Mouse (Mus musculus): ENCODE results near the gene Zglp1. TPM values are rescaled to one million over a fixed set of nuclear protein-coding genes. Genes with fewer than 3 reads are reported as not detected.

Gene Zglp1
- polyA plus RNA-seq, 1 experiment, result not detected

DNA sequence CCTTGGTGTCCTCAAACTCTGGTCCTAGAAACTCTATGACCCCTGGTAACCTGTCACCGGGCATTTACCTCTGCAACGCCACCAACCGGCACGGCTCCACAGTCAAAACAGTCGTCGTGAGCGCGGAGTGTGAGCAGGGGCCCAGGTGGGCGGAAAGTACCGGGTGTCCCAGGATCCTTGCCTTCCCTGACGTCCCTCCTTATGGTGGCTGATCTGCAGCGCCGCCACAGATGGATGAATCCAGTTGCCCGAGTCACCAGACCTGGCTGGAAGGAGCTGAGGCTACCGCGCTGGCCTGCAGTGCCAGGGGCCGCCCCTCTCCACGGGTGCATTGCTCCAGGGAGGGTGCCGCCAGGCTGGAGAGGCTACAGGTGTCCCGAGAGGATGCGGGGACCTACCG lies 30.2 kb downstream of the Zglp1 start:
- no peak for TF ChIP-seq POLR2A (IDR thresholded peaks at IDR 0.05; ENCODE audit: borderline replicate concordance, low read depth, low read length)
- no peak for TF ChIP-seq CTCF (IDR thresholded peaks at IDR 0.05; ENCODE audit: low read depth, low read length)
- Histone ChIP-seq H3K27ac (ENCODE audit: insufficient read depth, low read depth, low read length) (no peak overlapping the region), H3K4me3 (ENCODE audit: insufficient read depth, low read length) (no peak overlapping the region), H3K4me1 (ENCODE audit: control insufficient read depth, insufficient read depth, low read length) (peaks cover 14% of the 10 kb centered on the region)

DNA sequence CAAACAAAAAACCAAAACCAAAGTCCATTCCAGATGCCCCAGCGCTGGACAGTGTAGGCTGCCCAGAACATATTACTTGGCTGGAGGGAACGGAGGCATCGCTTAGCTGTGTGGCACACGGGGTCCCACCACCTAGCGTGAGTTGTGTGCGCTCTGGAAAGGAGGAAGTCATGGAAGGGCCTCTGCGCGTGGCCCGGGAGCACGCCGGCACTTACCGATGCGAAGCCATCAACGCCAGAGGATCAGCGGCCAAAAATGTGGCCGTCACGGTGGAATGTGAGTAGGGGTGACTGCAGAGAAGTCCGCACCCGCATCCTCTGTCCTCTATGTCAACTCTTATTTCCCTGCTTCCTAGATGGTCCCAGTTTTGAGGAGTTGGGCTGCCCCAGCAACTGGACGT lies 30.7 kb downstream of the Zglp1 start:
- H3K27ac ChIP-seq (ENCODE audit: insufficient read depth, low read depth, low read length), result no peak overlapping the region
- no peak overlapping the region for H3K4me3 ChIP-seq (ENCODE audit: insufficient read depth, low read length)
- no peak for TF ChIP-seq POLR2A (IDR thresholded peaks at IDR 0.05; ENCODE audit: borderline replicate concordance, low read depth, low read length)
- H3K4me1 ChIP-seq (ENCODE audit: control insufficient read depth, insufficient read depth, low read length), result peaks cover 10% of the 10 kb centered on the region

DNA sequence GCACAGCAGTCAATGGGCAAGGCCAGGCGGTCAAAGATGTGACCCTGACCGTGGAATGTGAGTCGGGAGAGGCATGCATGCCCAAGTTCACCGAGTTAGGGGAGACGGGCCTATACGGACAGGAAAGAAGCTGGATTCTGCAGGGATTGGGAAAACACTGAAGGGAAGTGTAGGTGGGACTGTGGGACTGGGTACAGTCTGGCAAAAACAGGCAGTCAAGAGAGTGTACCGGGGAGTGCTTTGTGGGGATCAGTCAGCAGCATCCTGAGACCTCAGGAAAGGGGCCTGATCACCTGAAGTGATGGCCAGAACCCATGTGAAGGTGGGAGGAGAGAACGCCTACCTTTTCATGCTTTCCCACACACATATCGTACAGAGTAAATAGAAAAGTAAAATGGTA lies 31.3 kb downstream of the Zglp1 start:
- Histone ChIP-seq H3K27ac (ENCODE audit: insufficient read depth, low read depth, low read length) (no peak overlapping the region), H3K4me1 (ENCODE audit: control insufficient read depth, insufficient read depth, low read length) (peaks cover 6% of the 10 kb centered on the region), H3K4me3 (ENCODE audit: insufficient read depth, low read length) (no peak overlapping the region)
- no peak for TF ChIP-seq POLR2A (IDR thresholded peaks at IDR 0.05; ENCODE audit: borderline replicate concordance, low read depth, low read length)
- TF ChIP-seq CTCF (IDR thresholded peaks at IDR 0.05; ENCODE audit: low read depth, low read length), result no peak

DNA sequence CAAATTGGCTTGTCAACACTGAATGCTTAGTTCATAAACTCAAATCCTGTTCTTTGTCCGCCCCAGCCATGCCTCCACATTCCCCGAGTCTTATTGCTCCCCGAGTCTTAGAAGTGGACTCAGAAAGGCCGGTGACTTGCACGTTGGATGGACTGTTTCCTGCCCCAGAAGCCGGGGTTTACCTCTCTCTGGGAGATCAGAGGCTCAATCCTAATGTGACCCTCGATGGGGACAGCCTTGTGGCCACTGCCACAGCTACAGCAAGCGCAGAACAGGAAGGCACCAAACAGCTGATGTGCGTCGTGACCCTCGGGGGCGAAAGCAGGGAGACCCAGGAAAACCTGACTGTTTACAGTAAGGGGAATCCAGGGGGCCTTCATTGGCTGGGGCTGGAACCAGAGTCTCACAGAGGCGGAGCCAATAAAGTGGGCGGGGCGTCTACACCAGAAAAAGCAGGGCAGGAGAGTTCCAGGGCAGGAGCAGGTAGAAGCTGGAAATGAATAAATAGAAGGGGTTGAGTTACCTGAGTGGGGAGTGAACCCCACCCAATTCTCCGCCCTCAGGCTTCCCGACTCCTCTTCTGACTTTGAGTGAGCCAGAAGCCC lies 32.3 kb downstream of the Zglp1 start:
- TF ChIP-seq POLR2A (IDR thresholded peaks at IDR 0.05; ENCODE audit: borderline replicate concordance, low read depth, low read length) (no peak), CTCF (IDR thresholded peaks at IDR 0.05; ENCODE audit: low read depth, low read length) (no peak)
- H3K4me1 ChIP-seq (ENCODE audit: control insufficient read depth, insufficient read depth, low read length), result 0 out of 2 replicates have a peak, but pooled peaks cover 4% of the 10 kb centered on the region
- H3K27ac ChIP-seq (ENCODE audit: insufficient read depth, low read depth, low read length), result no peak overlapping the region
- H3K4me3 ChIP-seq (ENCODE audit: insufficient read depth, low read length), result no peak overlapping the region

DNA sequence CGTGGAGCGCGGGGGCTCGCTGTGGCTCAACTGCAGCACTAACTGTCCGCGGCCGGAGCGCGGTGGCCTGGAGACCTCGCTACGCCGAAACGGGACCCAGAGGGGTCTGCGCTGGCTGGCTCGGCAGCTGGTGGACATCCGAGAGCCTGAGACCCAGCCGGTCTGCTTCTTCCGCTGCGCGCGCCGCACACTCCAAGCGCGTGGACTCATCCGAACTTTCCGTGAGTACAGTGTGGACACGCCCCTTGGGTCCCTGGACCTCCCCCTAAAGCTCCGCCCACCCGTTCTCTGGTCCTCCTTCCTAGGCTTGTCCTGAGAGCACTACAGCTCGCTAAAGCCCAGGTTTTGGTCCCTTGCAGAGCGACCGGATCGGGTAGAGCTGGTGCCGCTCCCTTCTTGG lies 33.8 kb downstream of the Zglp1 start:
- H3K4me1 ChIP-seq (ENCODE audit: control insufficient read depth, insufficient read depth, low read length), result 0 out of 2 replicates have a peak, but pooled peaks cover 4% of the 10 kb centered on the region
- no peak overlapping the region for H3K27ac ChIP-seq (ENCODE audit: insufficient read depth, low read depth, low read length)
- TF ChIP-seq POLR2A (IDR thresholded peaks at IDR 0.05; ENCODE audit: borderline replicate concordance, low read depth, low read length) (no peak), CTCF (IDR thresholded peaks at IDR 0.05; ENCODE audit: low read depth, low read length) (no peak)
- H3K4me3 ChIP-seq (ENCODE audit: insufficient read depth, low read length), result peak overlapping the region; percentile 66

DNA sequence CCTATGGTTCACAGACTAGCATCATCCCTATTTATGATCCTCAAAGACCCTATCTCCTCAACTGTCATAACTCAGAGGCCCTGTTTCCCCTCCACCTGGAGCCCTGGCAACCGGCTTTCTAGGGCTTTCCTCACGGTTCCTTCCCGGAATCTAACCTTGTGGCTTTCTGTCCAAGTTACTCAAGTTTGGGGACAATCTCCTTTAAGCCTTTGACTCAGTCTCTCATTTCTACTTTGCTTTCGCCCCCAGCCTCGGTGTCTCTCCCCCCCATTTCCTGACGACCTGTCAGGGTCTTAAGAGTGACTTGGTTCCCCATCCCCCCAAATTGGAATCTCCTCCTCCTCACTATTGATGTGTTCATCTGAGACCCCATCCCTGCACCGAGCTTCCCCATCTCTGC lies 34.4 kb downstream of the Zglp1 start:
- 0 out of 2 replicates have a peak, but pooled peaks cover 4% of the 10 kb centered on the region for H3K4me1 ChIP-seq (ENCODE audit: control insufficient read depth, insufficient read depth, low read length)
- no peak overlapping the region for H3K27ac ChIP-seq (ENCODE audit: insufficient read depth, low read depth, low read length)
- no peak for TF ChIP-seq POLR2A (IDR thresholded peaks at IDR 0.05; ENCODE audit: borderline replicate concordance, low read depth, low read length)
- TF ChIP-seq CTCF (IDR thresholded peaks at IDR 0.05; ENCODE audit: low read depth, low read length), result no peak
- peak overlapping the region; percentile 66 for H3K4me3 ChIP-seq (ENCODE audit: insufficient read depth, low read length)

DNA sequence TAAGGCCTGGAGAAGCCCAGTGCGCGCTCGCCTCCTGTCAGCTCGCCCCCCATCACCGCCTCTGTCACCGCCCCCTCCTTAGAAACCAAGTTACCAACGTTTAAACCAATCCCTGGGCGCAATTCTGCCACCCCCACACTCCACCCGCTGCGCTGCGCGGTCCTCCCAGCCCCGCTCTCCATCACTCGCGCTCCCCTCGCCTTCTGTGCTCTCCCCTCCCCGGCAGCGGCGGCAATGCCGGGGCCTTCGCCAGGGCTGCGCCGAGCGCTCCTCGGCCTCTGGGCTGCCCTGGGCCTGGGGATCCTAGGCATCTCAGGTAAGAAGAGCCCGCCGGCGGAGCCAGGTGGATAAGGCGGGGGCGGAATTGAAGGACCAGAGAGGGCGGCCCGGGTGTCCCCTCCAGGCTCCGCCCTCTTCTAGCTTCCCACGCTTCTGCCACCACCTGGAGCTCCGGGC lies 35.0 kb downstream of the Zglp1 start, which contains the start of gene Icam5:
Gene Icam5 (plus strand): TSS at position 178 of the 456 bp plus-strand sequence.
- Histone ChIP-seq H3K27ac (ENCODE audit: insufficient read depth, low read depth, low read length) (peak within 1 kb of the TSS; percentile 73), H3K4me3 (ENCODE audit: insufficient read depth, low read length) (peak within 1 kb of the TSS; percentile 66), H3K4me1 (ENCODE audit: control insufficient read depth, insufficient read depth, low read length) (0 out of 2 replicates have a peak, but pooled peaks cover 4% of the 10 kb centered on the region)
- TF ChIP-seq POLR2A (IDR thresholded peaks at IDR 0.05; ENCODE audit: borderline replicate concordance, low read depth, low read length) (no peak), CTCF (IDR thresholded peaks at IDR 0.05; ENCODE audit: low read depth, low read length) (no peak)

DNA sequence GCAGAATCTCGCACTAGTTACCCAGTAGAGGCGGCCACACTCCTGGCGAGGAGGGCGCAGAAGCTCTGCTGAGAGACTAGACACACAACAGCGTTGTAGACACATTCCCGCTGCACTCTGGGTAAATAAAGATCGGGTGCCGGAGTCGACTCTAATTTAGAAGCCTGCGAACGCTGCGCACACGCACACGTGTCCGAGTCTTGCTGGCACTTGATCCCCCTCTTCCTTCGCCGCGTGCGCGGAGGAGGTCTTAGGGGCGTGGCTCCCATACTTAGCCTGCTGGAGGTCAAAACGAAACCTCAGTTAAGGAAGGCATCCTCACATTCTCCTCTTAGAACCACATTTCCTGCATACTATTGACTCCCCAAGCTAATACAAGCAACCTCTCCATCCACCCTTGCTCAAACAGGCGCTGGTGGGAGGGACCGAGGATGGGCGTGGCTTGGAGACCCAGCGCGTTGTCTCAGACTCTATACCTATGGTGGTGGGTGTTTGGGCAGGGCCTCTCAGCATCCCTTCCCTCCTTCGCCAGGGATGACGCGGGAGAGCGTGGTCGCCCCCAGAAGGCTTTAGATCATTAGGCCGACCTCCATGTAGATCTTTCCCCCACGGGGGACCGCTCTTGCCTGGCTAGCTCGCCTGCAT lies 35.5 kb downstream of the Zglp1 start:
- H3K27ac ChIP-seq (ENCODE audit: insufficient read depth, low read depth, low read length), result peak overlapping the region; percentile 73
- peak overlapping the region; percentile 66 for H3K4me3 ChIP-seq (ENCODE audit: insufficient read depth, low read length)
- 0 out of 2 replicates have a peak, but pooled peaks cover 4% of the 10 kb centered on the region for H3K4me1 ChIP-seq (ENCODE audit: control insufficient read depth, insufficient read depth, low read length)
- TF ChIP-seq CTCF (IDR thresholded peaks at IDR 0.05; ENCODE audit: low read depth, low read length) (no peak), POLR2A (IDR thresholded peaks at IDR 0.05; ENCODE audit: borderline replicate concordance, low read depth, low read length) (no peak)

DNA sequence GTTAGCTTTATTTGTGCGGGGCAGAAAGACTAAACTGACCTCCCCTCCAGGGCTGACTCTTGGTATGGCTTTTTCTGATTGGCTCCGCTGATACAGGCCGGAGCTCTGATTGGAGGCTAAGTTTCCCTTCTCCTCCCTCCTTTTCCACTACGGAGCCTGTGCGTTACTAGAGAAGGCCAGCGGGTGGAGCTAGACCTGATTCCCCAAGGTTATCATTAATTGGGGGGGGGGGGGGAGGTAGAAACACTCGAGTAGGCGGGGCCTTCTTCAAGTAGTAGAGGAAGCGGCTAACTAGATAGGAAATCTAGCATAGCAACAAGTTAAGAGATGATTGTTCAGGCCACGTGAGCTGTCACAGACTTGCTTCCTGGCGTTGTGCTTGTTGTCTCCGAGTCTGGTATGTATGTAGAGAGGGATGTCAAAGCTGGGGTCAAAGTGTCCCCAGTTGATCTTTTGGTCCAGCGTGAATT lies 36.1 kb downstream of the Zglp1 start:
- Histone ChIP-seq H3K4me3 (ENCODE audit: insufficient read depth, low read length) (peak overlapping the region; percentile 66), H3K27ac (ENCODE audit: insufficient read depth, low read depth, low read length) (peak overlapping the region; percentile 73), H3K4me1 (ENCODE audit: control insufficient read depth, insufficient read depth, low read length) (0 out of 2 replicates have a peak, but pooled peaks cover 4% of the 10 kb centered on the region)
- TF ChIP-seq CTCF (IDR thresholded peaks at IDR 0.05; ENCODE audit: low read depth, low read length) (no peak), POLR2A (IDR thresholded peaks at IDR 0.05; ENCODE audit: borderline replicate concordance, low read depth, low read length) (no peak)

DNA sequence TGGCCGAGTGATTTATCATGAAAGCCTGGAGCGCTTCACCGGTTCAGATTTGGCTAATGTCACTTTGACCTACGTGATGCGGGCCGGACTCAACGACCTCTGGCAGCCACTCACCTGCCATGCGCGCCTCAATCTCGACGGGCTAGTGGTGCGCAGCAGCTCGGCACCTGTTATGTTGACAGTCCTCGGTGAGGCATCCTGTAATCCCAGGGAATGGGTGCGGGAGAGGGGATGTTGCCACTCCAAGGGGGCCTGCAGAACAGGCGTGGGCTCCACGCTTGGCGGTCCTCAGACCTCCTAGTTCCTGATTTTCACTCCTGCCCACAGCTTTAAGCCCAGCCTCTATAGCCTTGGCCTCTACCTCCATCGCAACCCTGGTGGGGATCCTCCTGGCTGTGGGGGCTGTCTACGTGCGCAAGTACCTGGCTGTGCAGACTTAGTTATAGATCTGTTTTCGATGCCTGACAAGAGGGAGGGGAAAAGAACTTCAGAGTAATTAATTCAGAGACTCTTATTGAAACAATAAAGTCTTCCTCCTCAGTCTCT lies 36.8 kb downstream of the Zglp1 start:
- 0 out of 2 replicates have a peak overlapping the region, but pooled peaks have one; percentile 12 for H3K27ac ChIP-seq (ENCODE audit: insufficient read depth, low read depth, low read length)
- H3K4me3 ChIP-seq (ENCODE audit: insufficient read depth, low read length), result peak overlapping the region; percentile 38
- no peak for TF ChIP-seq CTCF (IDR thresholded peaks at IDR 0.05; ENCODE audit: low read depth, low read length)
- TF ChIP-seq POLR2A (IDR thresholded peaks at IDR 0.05; ENCODE audit: borderline replicate concordance, low read depth, low read length), result no peak
- 0 out of 2 replicates have a peak, but pooled peaks cover 4% of the 10 kb centered on the region for H3K4me1 ChIP-seq (ENCODE audit: control insufficient read depth, insufficient read depth, low read length)

Measured in bone marrow macrophage, adult 2 months (primary cell).